Mouse (Mus musculus) spleen, postnatal 14 days (tissue): ENCODE measurements around the gene Ndufv3.
A peak's percentile ranks its signal among the peaks of the same experiment; 100 is the strongest.

Source experiments
- DNase-seq, 2 experiments: peaks; one replicate each; pipeline ENCODE4 v3.0.0; 2021 to 2022; ENCODE audit warnings: low spot score in 2 of 2

Ndufv3 gene

GRCm38 (mm10) chr17:31557124-31557880, 37.4 kb downstream of the Ndufv3 start:
- DNase-seq, result no peak

DNA sequence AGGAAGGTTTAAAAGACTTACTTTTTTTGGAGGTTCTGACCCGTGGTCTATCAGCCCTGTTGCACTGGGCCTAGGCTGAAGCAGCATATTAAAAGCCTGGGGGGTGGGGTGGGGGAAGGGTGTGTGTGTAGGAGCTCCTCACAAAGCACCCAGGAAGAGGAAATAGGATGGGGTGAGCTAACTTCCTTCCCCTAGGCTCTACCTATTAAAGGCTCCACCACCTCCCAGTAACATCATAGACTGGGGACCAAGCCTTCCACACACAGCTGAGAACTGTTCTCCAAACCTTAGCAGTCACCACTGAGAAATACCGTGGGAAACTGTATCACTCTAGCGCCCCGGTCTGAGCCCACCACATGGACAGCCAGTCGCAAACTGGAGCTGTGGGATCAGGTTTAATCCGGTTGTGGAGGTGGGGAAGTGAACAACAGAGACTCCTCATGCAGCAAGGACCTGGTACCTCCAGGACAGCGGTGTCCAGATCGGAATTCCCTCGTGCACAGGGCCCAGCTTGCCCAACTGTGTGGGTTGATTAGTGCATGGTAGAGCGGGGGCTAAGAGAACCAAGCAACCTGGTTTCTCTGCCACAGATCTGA, 38.1 kb downstream of the Ndufv3 start:
- DNase-seq, result no peak

DNA sequence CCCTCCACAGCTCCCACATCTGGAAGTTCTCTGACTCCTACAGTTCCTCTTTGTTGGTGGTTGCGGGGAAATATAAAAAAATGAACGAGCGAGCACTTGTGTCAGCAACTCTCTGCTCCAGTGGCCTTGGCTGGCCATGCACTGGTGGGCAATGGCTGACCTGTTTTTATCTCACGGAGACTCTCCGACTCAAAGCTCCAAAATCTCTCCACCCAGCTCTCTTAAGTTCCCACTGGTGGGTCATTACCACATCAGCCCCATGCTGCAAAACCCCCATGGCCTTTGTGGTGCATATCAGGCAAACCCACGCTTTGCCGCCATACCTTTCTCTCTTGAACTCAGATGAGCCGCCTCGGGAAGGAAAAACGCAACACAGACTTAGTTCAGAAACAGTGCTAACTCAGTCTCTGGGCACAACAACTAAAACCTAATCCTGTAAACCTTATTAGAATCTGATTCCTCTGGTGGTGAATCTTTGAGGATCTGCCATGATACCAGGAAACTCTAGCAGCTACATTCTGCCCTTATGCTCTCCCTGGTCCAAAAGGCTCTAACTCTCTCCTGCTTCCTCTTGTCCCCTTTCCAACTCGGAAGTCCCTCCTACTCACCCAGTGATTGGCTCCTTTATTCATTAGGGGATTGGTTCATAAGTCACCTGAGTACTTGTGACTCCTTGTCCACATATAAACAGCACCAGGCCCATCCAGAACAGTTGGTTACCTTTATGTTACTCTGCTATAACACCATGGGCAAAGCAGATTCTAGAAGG, 39.3 kb downstream of the Ndufv3 start:
- DNase-seq, result no peak

- peak; percentile 8 to 31 for DNase-seq
These were observed 43.7 kb downstream of the Ndufv3 start for GRCm38 (mm10) chr17:31563632-31564014.

DNA sequence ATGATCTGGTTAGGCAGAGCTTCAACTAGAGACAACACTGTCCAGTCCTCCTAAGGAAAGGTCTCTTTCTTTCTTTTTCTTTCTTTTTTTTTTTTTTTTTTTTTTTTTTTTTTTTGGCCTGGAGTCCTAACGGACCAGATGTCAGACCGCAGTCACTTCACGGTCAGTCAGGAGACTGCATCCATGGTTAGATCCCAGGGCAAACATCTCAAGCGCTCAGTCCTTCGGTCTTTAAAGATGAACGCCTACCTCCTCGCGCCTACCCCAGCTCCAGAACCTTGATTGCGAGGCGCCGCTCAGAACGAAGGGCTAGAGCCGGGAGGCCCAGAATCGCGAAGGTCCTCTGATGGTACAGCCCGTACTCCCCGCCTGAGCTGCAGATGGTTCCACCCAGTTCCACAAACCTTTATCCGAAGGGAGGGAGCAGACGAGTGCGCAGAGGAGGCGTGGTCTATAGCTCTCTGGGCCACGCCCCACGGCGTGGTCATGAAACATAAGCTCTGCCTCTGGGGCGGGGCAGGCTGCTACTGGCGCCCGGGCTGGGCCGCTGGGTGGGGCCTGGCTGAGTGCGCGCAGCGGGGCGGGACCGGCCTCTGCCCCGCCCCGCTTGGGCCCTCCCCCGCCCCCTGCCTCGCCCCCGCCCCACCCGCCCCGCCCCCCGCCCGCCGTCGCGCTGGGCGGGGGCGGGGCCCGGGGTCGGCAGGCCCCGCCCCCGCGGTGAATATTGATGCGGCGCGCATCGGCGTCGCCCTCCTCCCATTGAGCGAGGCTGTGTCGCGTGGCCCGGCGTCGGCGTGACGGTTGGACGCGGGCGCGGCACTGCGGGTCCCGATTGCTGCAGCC, 44.3 kb downstream of the Ndufv3 start, which contains the start of gene Pknox1:
Gene Pknox1, plus strand, starts transcription at position 720 of the 843 bp plus-strand sequence.
- DNase-seq, result peak; percentile 97 to 99

GRCm38 (mm10) chr17:31564858-31565140, 44.9 kb downstream of the Ndufv3 start:
- no peak for DNase-seq

GRCm38 (mm10) chr17:31565141-31566056, 45.5 kb downstream of the Ndufv3 start:
- DNase-seq, result peak; percentile 32 to 55

DNA sequence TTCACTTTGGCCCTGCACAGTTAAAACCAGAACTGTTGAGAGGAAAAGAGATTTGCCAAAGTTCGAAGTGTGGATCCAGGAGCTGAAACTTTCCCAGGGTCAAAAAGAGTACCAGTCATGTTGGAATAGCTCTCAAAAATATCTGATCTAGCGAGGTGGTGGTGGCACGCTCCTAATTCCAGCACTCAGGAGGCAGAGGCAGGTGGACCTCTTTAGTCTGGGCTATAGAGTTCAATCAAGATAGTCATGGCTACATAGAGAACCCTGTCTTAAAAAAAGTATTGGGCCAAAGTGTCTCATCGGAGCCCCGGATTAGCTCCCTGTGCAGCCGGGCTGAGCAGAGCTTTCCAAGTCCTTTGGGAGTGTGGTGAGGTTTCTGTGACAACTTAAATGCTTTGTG, 46.4 kb downstream of the Ndufv3 start:
- DNase-seq, result no peak

DNA sequence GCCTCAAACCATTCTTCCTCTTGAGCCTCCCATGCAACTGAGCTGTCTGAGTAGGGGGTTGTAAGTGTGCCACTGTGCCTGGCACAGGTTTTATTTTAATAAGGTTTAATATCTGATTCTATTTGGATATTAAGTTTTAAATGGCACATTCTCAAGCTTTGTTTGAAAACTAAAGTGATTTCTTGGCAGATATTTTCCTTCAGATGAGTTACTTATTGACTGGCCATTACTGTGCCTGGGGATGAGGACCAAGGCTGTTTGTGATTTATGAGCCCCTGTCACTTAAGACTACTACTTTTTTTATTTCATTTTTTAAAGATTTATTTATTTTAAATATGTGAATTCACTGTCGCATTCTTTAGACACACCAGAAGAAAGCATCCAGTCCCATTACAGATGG, 49.8 kb downstream of the Ndufv3 start:
- DNase-seq, result no peak

- DNase-seq, result peak in 1 of 2 experiments; percentile 33
These were observed 50.5 kb downstream of the Ndufv3 start for GRCm38 (mm10) chr17:31570321-31570925.

DNA sequence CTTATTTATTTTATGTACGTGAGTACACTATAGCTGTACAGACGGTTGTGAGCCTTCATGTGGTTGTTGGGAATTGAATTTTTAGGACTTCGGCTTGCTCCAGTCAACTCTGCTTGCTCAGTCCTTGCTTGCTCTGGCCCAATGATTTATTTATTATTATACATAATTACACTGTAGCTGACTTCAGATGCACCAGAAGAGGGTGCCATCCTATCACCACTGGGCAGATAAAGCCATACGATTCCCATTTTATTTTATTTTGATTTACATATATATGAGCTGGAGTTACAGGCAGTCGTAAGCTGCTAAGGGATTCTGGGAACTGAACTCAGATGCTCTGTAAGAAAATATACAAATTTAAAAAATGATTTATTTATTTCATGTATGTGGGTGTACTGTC, 51.8 kb downstream of the Ndufv3 start:
- DNase-seq, result no peak

DNA sequence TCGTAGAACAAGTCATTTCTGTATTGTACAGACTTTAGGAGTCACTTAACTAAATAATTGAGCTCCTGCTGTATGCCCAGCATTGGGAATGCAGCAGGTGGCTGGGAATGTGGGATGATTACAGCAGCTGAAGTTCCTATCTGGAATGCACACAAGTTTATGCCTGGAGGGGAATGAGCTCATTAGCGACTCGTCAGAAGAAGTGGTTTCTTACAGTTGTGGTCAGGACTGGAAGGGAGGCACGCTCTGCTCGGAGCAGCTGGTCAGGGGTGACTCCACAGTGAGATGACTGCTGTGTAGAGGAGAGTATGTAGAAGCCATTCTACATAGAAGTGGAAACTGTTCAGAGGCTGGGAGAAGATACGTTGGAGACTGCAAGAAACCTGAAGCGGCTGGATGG, 54.7 kb downstream of the Ndufv3 start:
- no peak for DNase-seq

- DNase-seq, result no peak
These were observed 56.7 kb downstream of the Ndufv3 start for GRCm38 (mm10) chr17:31576394-31577175.

GRCm38 (mm10) chr17:31580344-31580743, 60.4 kb downstream of the Ndufv3 start:
- no peak for DNase-seq
